Mouse (Mus musculus) cerebellum, postnatal 14 days (tissue): ENCODE measurements at regions not wholly inside any gene's neighbourhood (a gene's known extent, or its start where the extent isn't known, plus 50 kb on each side); places are given as distances from the start of the nearest gene placed in this dataset.

ENCODE experiments used
- DNase-seq, 2 experiments: peaks; one replicate each; pipeline ENCODE4 v3.0.0; 2021; ENCODE audit warnings: mixed read lengths in 2 of 2

- no peak for DNase-seq
These were observed 429.4 kb downstream of the Fut8 start for GRCm38 (mm10) chr12:77667151-77667874.

- peak; percentile 92 to 93 for DNase-seq
These were observed 429.9 kb downstream of the Fut8 start for GRCm38 (mm10) chr12:77667875-77668204.

- no peak for DNase-seq
These were observed 432.6 kb downstream of the Fut8 start for GRCm38 (mm10) chr12:77670531-77670930.

- no peak for DNase-seq
These were observed 436.4 kb downstream of the Fut8 start for GRCm38 (mm10) chr12:77674352-77674751.

GRCm38 (mm10) chr12:77674755-77675154 is 436.8 kb downstream of the Fut8 start:
- peak; percentile 57 to 76 for DNase-seq

GRCm38 (mm10) chr12:77678040-77678439 is 440.1 kb downstream of the Fut8 start:
- no peak for DNase-seq

GRCm38 (mm10) chr12:77694101-77694500 is 456.2 kb downstream of the Fut8 start:
- peak in 1 of 2 experiments; percentile 14 for DNase-seq

- DNase-seq = peak in 1 of 2 experiments; percentile 26
These were observed 458.2 kb downstream of the Fut8 start for GRCm38 (mm10) chr12:77696039-77696631.

- DNase-seq = no peak
These were observed 458.7 kb downstream of the Fut8 start for GRCm38 (mm10) chr12:77696662-77697061.

GRCm38 (mm10) chr12:77698088-77698487 is 460.2 kb downstream of the Fut8 start:
- no peak for DNase-seq

GRCm38 (mm10) chr12:77699896-77700605 is 462.1 kb downstream of the Fut8 start:
- peak; percentile 26 to 46 for DNase-seq

- DNase-seq = no peak
These were observed 477.6 kb downstream of the Fut8 start for GRCm38 (mm10) chr12:77715506-77715905.

- DNase-seq = no peak
These were observed 478.1 kb downstream of the Fut8 start for GRCm38 (mm10) chr12:77715979-77716378.

GRCm38 (mm10) chr12:77727766-77728165 is 466.3 kb upstream of the Gm6657 start:
- DNase-seq = no peak

GRCm38 (mm10) chr12:77739047-77739760 is 454.8 kb upstream of the Gm6657 start:
- DNase-seq = peak; percentile 66 to 68

- DNase-seq = no peak
These were observed 451.3 kb upstream of the Gm6657 start for GRCm38 (mm10) chr12:77742716-77743115.

- no peak for DNase-seq
These were observed 444.5 kb upstream of the Gm6657 start for GRCm38 (mm10) chr12:77749438-77750007.

GRCm38 (mm10) chr12:77752181-77752580 is 441.9 kb upstream of the Gm6657 start:
- no peak for DNase-seq

- no peak for DNase-seq
These were observed 438.0 kb upstream of the Gm6657 start for GRCm38 (mm10) chr12:77756021-77756420.

- no peak for DNase-seq
These were observed 433.1 kb upstream of the Gm6657 start for GRCm38 (mm10) chr12:77760976-77761375.

- DNase-seq = no peak
These were observed 418.0 kb upstream of the Gm6657 start for GRCm38 (mm10) chr12:77776011-77776546.

- DNase-seq = peak in 1 of 2 experiments; percentile 21
These were observed 417.3 kb upstream of the Gm6657 start for GRCm38 (mm10) chr12:77776755-77777154.
